Mouse (Mus musculus) R1 (cell line): ENCODE results near the gene Mrnip.
A peak's percentile ranks its signal among the peaks of the same experiment; 100 is the strongest.
"Not testable (repeated sequence)": the region's sequence is repeated elsewhere in the genome, so short reads cannot be mapped to it uniquely, and the experiment has no call there.

Source experiments
- DNase-seq: peaks from one replicate; pipeline ENCODE4 v3.0.0-alpha.2; 2018; ENCODE audit warnings: low read depth, low spot score

Mrnip gene

GRCm38 (mm10) chr11:50174111-50174729, at the start of gene Mrnip:
Gene Mrnip, plus strand, starts transcription at chr11:50174444.
- DNase-seq: not testable (repeated sequence)

- DNase-seq: peak; percentile 42
These were observed 46.5 kb upstream of the Mrnip start for GRCm38 (mm10) chr11:50127781-50128180.

- DNase-seq: peak; percentile 84
These were observed 43.2 kb upstream of the Mrnip start, which contains the start of gene Tbc1d9b for GRCm38 (mm10) chr11:50130811-50131766. Gene Tbc1d9b, plus strand, starts transcription at chr11:50131396.

- DNase-seq: no peak
These were observed 42.4 kb upstream of the Mrnip start for GRCm38 (mm10) chr11:50131801-50132201.

- no peak for DNase-seq
These were observed 42.0 kb upstream of the Mrnip start for GRCm38 (mm10) chr11:50132265-50132664.

- DNase-seq: no peak
These were observed 39.9 kb upstream of the Mrnip start for GRCm38 (mm10) chr11:50134136-50134859.

GRCm38 (mm10) chr11:50138206-50138822, 35.9 kb upstream of the Mrnip start:
- peak; percentile 64 for DNase-seq

- DNase-seq: peak; percentile 83
These were observed 34.7 kb upstream of the Mrnip start for GRCm38 (mm10) chr11:50139571-50139970.

- DNase-seq: no peak
These were observed 28.7 kb upstream of the Mrnip start for GRCm38 (mm10) chr11:50145529-50145928.

GRCm38 (mm10) chr11:50146121-50146520, 28.1 kb upstream of the Mrnip start:
- no peak for DNase-seq

GRCm38 (mm10) chr11:50147267-50147957, 26.8 kb upstream of the Mrnip start:
- no peak for DNase-seq

- DNase-seq: no peak
These were observed 26.2 kb upstream of the Mrnip start for GRCm38 (mm10) chr11:50147958-50148476.

GRCm38 (mm10) chr11:50149200-50149599, 25.0 kb upstream of the Mrnip start:
- no peak for DNase-seq

GRCm38 (mm10) chr11:50149603-50150150, 24.6 kb upstream of the Mrnip start:
- DNase-seq: no peak

GRCm38 (mm10) chr11:50151374-50151773, 22.9 kb upstream of the Mrnip start:
- no peak for DNase-seq

GRCm38 (mm10) chr11:50154166-50154565, 20.1 kb upstream of the Mrnip start:
- no peak for DNase-seq

GRCm38 (mm10) chr11:50154777-50155520, 19.3 kb upstream of the Mrnip start:
- no peak for DNase-seq

GRCm38 (mm10) chr11:50155785-50156184, 18.5 kb upstream of the Mrnip start:
- DNase-seq: no peak

GRCm38 (mm10) chr11:50156725-50157258, 17.5 kb upstream of the Mrnip start:
- DNase-seq: no peak
